Mouse (Mus musculus): ENCODE data around the gene Lfng. TPM values are rescaled to one million over a fixed set of nuclear protein-coding genes. Genes with fewer than 3 reads are reported as not detected.

The Lfng gene
- polyA plus RNA-seq, 1 experiment from 2014 or later = 11.4 TPM

- 66% methylated on average over 15 of the region's 15 CpGs for WGBS
- H3K27me3 ChIP-seq (ENCODE audit: control insufficient read depth, insufficient read depth, low read length) = no peaks in the 10 kb centered on the region
- no peak overlapping the region for H3K4me2 ChIP-seq (replicated peaks; ENCODE audit: low read depth)
- TF ChIP-seq CTCF (IDR thresholded peaks at IDR 0.05; ENCODE audit: low read depth) = no peak
- H3K36me3 ChIP-seq (ENCODE audit: control insufficient read depth, insufficient read depth, low read length) = no peaks in the 10 kb centered on the region; the same call in 1 of the 2 replicates
- no peak overlapping the region for H3K27ac ChIP-seq (replicated peaks)
- H3K4me3 ChIP-seq (ENCODE audit: low read depth, low read length) = no peak overlapping the region
- ATAC-seq (ENCODE audit: low FRiP score, low TSS enrichment) (no peak), DNase-seq (ENCODE audit: low spot score) (no peak)
- H3K9me3 ChIP-seq (ENCODE audit: control insufficient read depth, low read length) = no peaks in the 10 kb centered on the region
- peaks cover 10% of the 10 kb centered on the region for H3K4me1 ChIP-seq (replicated peaks; ENCODE audit: control insufficient read depth, insufficient read depth)
- H3K9ac ChIP-seq (ENCODE audit: low read length) = no peak overlapping the region
These were observed 37.6 kb downstream of the Lfng start for GRCm38 (mm10) chr5:140644702-140645201.

- TF ChIP-seq CTCF (IDR thresholded peaks at IDR 0.05; ENCODE audit: low read depth) = no peak
- TF ChIP-seq EP300 (optimal IDR thresholded peaks at IDR 0.05) = no peak
- Histone ChIP-seq H3K9ac (ENCODE audit: low read length) (no peak overlapping the region; the same call in 1 of the 2 replicates), H3K27me3 (ENCODE audit: control insufficient read depth, insufficient read depth, low read length) (no peaks in the 10 kb centered on the region), H3K4me1 (replicated peaks; ENCODE audit: control insufficient read depth, insufficient read depth) (peaks cover 8% of the 10 kb centered on the region), H3K9me3 (ENCODE audit: control insufficient read depth, low read length) (no peaks in the 10 kb centered on the region), H3K4me2 (replicated peaks; ENCODE audit: low read depth) (no peak overlapping the region), H3K27ac (replicated peaks) (no peak overlapping the region; the same call in 1 of the 2 replicates), H3K4me3 (ENCODE audit: low read depth, low read length) (no peak overlapping the region), H3K36me3 (ENCODE audit: control insufficient read depth, insufficient read depth, low read length) (no peaks in the 10 kb centered on the region; the same call in 1 of the 2 replicates)
- no peak for DNase-seq (ENCODE audit: low spot score)
- ATAC-seq (ENCODE audit: low FRiP score, low TSS enrichment) = no peak
- WGBS = 86% methylated on average over 4 of the region's 4 CpGs
These were observed 38.3 kb downstream of the Lfng start for GRCm38 (mm10) chr5:140645454-140645853.

GRCm38 (mm10) chr5:140646171-140646570 is 39.1 kb downstream of the Lfng start:
- no peak overlapping the region for H3K9ac ChIP-seq (ENCODE audit: low read length)
- no peak overlapping the region for H3K27ac ChIP-seq (replicated peaks)
- no peaks in the 10 kb centered on the region for H3K9me3 ChIP-seq (ENCODE audit: control insufficient read depth, low read length)
- TF ChIP-seq CTCF (IDR thresholded peaks at IDR 0.05; ENCODE audit: low read depth) = no peak
- TF ChIP-seq EP300 (optimal IDR thresholded peaks at IDR 0.05) = no peak
- H3K4me2 ChIP-seq (replicated peaks; ENCODE audit: low read depth) = no peak overlapping the region
- H3K4me3 ChIP-seq (ENCODE audit: low read depth, low read length) = no peak overlapping the region
- H3K4me1 ChIP-seq (replicated peaks; ENCODE audit: control insufficient read depth, insufficient read depth) = peaks cover 5% of the 10 kb centered on the region
- 86% methylated on average over 6 of the region's 6 CpGs for WGBS
- no peaks in the 10 kb centered on the region; the same call in 1 of the 2 replicates for H3K36me3 ChIP-seq (ENCODE audit: control insufficient read depth, insufficient read depth, low read length)
- no peaks in the 10 kb centered on the region for H3K27me3 ChIP-seq (ENCODE audit: control insufficient read depth, insufficient read depth, low read length)
- no peak for ATAC-seq (ENCODE audit: low FRiP score, low TSS enrichment)
- DNase-seq (ENCODE audit: low spot score) = no peak

- Histone ChIP-seq H3K4me3 (ENCODE audit: low read depth, low read length) (peak overlapping the region; percentile 92), H3K9me3 (ENCODE audit: control insufficient read depth, low read length) (no peaks in the 10 kb centered on the region), H3K9ac (ENCODE audit: low read length) (peak overlapping the region; percentile 94), H3K4me2 (replicated peaks; ENCODE audit: low read depth) (peak overlapping the region; percentile 71), H3K27ac (replicated peaks) (no peak overlapping the region), H3K4me1 (replicated peaks; ENCODE audit: control insufficient read depth, insufficient read depth) (peaks cover 5% of the 10 kb centered on the region), H3K36me3 (ENCODE audit: control insufficient read depth, insufficient read depth, low read length) (no peaks in the 10 kb centered on the region; the same call in 1 of the 2 replicates), H3K27me3 (ENCODE audit: control insufficient read depth, insufficient read depth, low read length) (no peaks in the 10 kb centered on the region)
- no peak for ATAC-seq (ENCODE audit: low FRiP score, low TSS enrichment)
- 55% methylated on average over 13 of the region's 13 CpGs for WGBS
- no peak for DNase-seq (ENCODE audit: low spot score)
- no peak for TF ChIP-seq EP300 (optimal IDR thresholded peaks at IDR 0.05)
These were observed 40.1 kb downstream of the Lfng start for GRCm38 (mm10) chr5:140647031-140647760.

- Histone ChIP-seq H3K27ac (replicated peaks) (peak overlapping the region; percentile 36), H3K4me1 (replicated peaks; ENCODE audit: control insufficient read depth, insufficient read depth) (peaks cover 5% of the 10 kb centered on the region), H3K9me3 (ENCODE audit: control insufficient read depth, low read length) (no peaks in the 10 kb centered on the region), H3K27me3 (ENCODE audit: control insufficient read depth, insufficient read depth, low read length) (no peaks in the 10 kb centered on the region), H3K9ac (ENCODE audit: low read length) (peak overlapping the region; percentile 94), H3K4me3 (ENCODE audit: low read depth, low read length) (peak overlapping the region; percentile 92), H3K4me2 (replicated peaks; ENCODE audit: low read depth) (peak overlapping the region; percentile 71), H3K36me3 (ENCODE audit: control insufficient read depth, insufficient read depth, low read length) (no peaks in the 10 kb centered on the region; the same call in 1 of the 2 replicates)
- DNase-seq (ENCODE audit: low spot score) (no peak), ATAC-seq (ENCODE audit: low FRiP score, low TSS enrichment) (no peak)
- WGBS = 1% methylated on average over 13 of the region's 13 CpGs
- TF ChIP-seq EP300 (optimal IDR thresholded peaks at IDR 0.05) (no peak), CTCF (IDR thresholded peaks at IDR 0.05; ENCODE audit: low read depth) (no peak)
These were observed 40.9 kb downstream of the Lfng start for GRCm38 (mm10) chr5:140647821-140648518.
